Mouse (Mus musculus): ENCODE data around the gene Pgs1. TPM values are rescaled to one million over a fixed set of nuclear protein-coding genes. Genes with fewer than 3 reads are reported as not detected.

The Pgs1 gene
- polyA plus RNA-seq, 1 experiment from 2014 or later: 43.1 TPM

DNA sequence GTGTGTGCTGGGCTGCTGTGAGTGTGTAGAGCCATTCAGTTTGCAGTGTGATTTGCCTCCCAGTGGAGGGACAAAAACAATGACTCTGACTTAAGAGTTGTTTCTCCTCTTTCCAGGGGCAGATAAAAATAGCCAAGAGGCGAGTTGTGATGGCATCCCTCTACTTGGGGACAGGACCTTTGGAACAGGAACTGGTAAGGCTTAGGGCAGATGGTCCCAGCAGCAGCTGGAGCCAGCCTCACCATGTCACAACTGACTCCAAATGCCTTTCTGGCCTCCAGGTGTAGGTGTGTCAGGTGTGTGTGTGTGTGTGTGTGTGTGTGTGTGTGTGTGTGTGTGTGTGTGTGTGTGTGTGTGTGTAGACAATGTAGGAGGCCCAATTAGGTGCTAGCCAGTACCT lies 14.0 kb downstream of the Pgs1 start:
- no peak overlapping the region for H3K9ac ChIP-seq (ENCODE audit: low read length)
- 52% methylated on average over 1 of the region's 1 CpGs for WGBS
- H3K27me3 ChIP-seq (replicated peaks; ENCODE audit: control insufficient read depth, insufficient read depth, low read length): no peaks in the 10 kb centered on the region
- ATAC-seq (no peak), DNase-seq (ENCODE audit: low spot score) (no peak)
- no peak overlapping the region for H3K4me3 ChIP-seq (ENCODE audit: low read depth, low read length)
- H3K9me3 ChIP-seq (replicated peaks; ENCODE audit: control insufficient read depth, low read length): no peaks in the 10 kb centered on the region
- H3K36me3 ChIP-seq (ENCODE audit: control insufficient read depth, insufficient read depth, low read length): peaks cover 57% of the 10 kb centered on the region
- no peak overlapping the region for H3K4me2 ChIP-seq (ENCODE audit: low read length)
- H3K4me1 ChIP-seq (ENCODE audit: control insufficient read depth, insufficient read depth, low read length): no peaks in the 10 kb centered on the region
- H3K27ac ChIP-seq (ENCODE audit: low read depth, low read length): no peak overlapping the region

DNA sequence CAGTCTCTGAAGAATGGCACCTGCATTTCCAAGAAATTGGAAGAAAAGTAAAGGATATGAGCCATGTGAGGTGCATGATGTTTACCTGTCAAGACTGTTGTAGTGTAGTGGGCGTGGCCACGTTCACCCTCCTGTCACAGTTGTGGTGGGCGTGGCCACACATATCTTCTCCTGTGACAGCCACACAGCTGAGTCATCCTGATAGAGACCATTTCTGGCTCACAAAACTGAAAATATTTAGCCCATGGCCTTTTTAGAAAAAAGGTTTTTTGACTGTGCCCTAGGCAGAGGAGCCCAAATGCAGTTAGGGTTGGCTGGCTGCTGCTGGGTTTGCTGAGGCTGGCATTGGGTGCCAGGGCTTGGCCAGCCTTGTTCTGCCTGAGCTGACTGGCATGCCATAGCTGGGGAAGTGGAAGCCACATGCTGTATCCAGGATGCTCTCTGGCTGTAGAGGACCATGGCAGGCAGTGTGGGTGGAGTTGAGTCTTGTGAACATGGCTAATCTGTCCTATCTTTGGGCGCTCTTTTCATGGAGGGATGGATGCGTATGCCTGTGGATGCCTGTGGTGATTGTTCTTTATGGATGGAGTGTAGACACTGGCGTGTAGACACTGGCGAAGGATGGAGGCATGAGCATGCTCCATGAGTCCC lies 14.6 kb downstream of the Pgs1 start:
- H3K36me3 ChIP-seq (ENCODE audit: control insufficient read depth, insufficient read depth, low read length): peaks cover 63% of the 10 kb centered on the region
- no peak overlapping the region for H3K9ac ChIP-seq (ENCODE audit: low read length)
- H3K4me2 ChIP-seq (ENCODE audit: low read length): no peak overlapping the region
- ATAC-seq (no peak), DNase-seq (ENCODE audit: low spot score) (no peak)
- no peaks in the 10 kb centered on the region for H3K4me1 ChIP-seq (ENCODE audit: control insufficient read depth, insufficient read depth, low read length)
- H3K4me3 ChIP-seq (ENCODE audit: low read depth, low read length): no peak overlapping the region
- no peaks in the 10 kb centered on the region for H3K27me3 ChIP-seq (replicated peaks; ENCODE audit: control insufficient read depth, insufficient read depth, low read length)
- WGBS: 92% methylated on average over 7 of the region's 7 CpGs
- no peak overlapping the region for H3K27ac ChIP-seq (ENCODE audit: low read depth, low read length)
- H3K9me3 ChIP-seq (replicated peaks; ENCODE audit: control insufficient read depth, low read length): no peaks in the 10 kb centered on the region

DNA sequence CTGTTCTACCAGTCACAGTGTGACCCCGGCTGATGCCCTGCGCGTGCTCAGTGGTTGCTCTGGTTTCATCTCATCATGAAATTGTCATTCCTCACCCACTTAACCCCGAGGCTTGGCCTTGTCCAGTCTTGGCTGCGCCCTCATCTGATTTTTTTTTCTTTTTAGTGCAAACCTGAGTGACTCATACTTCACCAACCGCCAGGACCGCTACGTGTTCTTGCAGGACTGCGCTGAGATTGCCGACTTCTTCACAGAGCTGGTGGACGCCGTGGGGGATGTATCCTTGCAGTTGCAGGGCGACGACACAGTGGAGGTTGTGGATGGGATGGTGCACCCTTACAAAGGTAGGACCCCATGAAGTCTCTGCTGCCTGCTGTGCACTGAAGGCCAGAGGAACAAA lies 17.1 kb downstream of the Pgs1 start:
- WGBS: 98% methylated on average over 14 of the region's 14 CpGs
- no peaks in the 10 kb centered on the region for H3K9me3 ChIP-seq (replicated peaks; ENCODE audit: control insufficient read depth, low read length)
- no peak overlapping the region for H3K4me2 ChIP-seq (ENCODE audit: low read length)
- ATAC-seq (no peak), DNase-seq (ENCODE audit: low spot score) (no peak)
- H3K9ac ChIP-seq (ENCODE audit: low read length): no peak overlapping the region
- H3K27me3 ChIP-seq (replicated peaks; ENCODE audit: control insufficient read depth, insufficient read depth, low read length): no peaks in the 10 kb centered on the region
- H3K36me3 ChIP-seq (ENCODE audit: control insufficient read depth, insufficient read depth, low read length): peaks cover 75% of the 10 kb centered on the region
- no peak overlapping the region for H3K4me3 ChIP-seq (ENCODE audit: low read depth, low read length)
- no peak overlapping the region for H3K27ac ChIP-seq (ENCODE audit: low read depth, low read length)
- H3K4me1 ChIP-seq (ENCODE audit: control insufficient read depth, insufficient read depth, low read length): no peaks in the 10 kb centered on the region

- peaks cover 74% of the 10 kb centered on the region for H3K36me3 ChIP-seq (ENCODE audit: control insufficient read depth, insufficient read depth, low read length)
- no peak overlapping the region for H3K4me3 ChIP-seq (ENCODE audit: low read depth, low read length)
- no peaks in the 10 kb centered on the region for H3K27me3 ChIP-seq (replicated peaks; ENCODE audit: control insufficient read depth, insufficient read depth, low read length)
- ATAC-seq (no peak), DNase-seq (ENCODE audit: low spot score) (no peak)
- WGBS: 81% methylated on average over 5 of the region's 5 CpGs
- H3K4me1 ChIP-seq (ENCODE audit: control insufficient read depth, insufficient read depth, low read length): no peaks in the 10 kb centered on the region
- H3K9me3 ChIP-seq (replicated peaks; ENCODE audit: control insufficient read depth, low read length): no peaks in the 10 kb centered on the region
- H3K9ac ChIP-seq (ENCODE audit: low read length): no peak overlapping the region
- no peak overlapping the region for H3K4me2 ChIP-seq (ENCODE audit: low read length)
- no peak overlapping the region for H3K27ac ChIP-seq (ENCODE audit: low read depth, low read length)
Measured at GRCm38 (mm10) chr11:118003718-118004117, 17.6 kb downstream of the Pgs1 start.

GRCm38 (mm10) chr11:118004217-118004616 lies 18.1 kb downstream of the Pgs1 start:
- 91% methylated on average over 5 of the region's 5 CpGs for WGBS
- no peaks in the 10 kb centered on the region for H3K4me1 ChIP-seq (ENCODE audit: control insufficient read depth, insufficient read depth, low read length)
- H3K9ac ChIP-seq (ENCODE audit: low read length): no peak overlapping the region
- H3K36me3 ChIP-seq (ENCODE audit: control insufficient read depth, insufficient read depth, low read length): peaks cover 70% of the 10 kb centered on the region
- H3K9me3 ChIP-seq (replicated peaks; ENCODE audit: control insufficient read depth, low read length): no peaks in the 10 kb centered on the region
- DNase-seq (ENCODE audit: low spot score) (no peak), ATAC-seq (no peak)
- no peaks in the 10 kb centered on the region for H3K27me3 ChIP-seq (replicated peaks; ENCODE audit: control insufficient read depth, insufficient read depth, low read length)
- no peak overlapping the region for H3K4me2 ChIP-seq (ENCODE audit: low read length)
- no peak overlapping the region for H3K27ac ChIP-seq (ENCODE audit: low read depth, low read length)
- H3K4me3 ChIP-seq (ENCODE audit: low read depth, low read length): no peak overlapping the region

GRCm38 (mm10) chr11:118007460-118008143 lies 21.5 kb downstream of the Pgs1 start:
- no peaks in the 10 kb centered on the region for H3K27me3 ChIP-seq (replicated peaks; ENCODE audit: control insufficient read depth, insufficient read depth, low read length)
- DNase-seq (ENCODE audit: low spot score): no peak
- WGBS: 76% methylated on average over 8 of the region's 8 CpGs

GRCm38 (mm10) chr11:118008144-118008805 lies 22.2 kb downstream of the Pgs1 start:
- H3K27me3 ChIP-seq (replicated peaks; ENCODE audit: control insufficient read depth, insufficient read depth, low read length): no peaks in the 10 kb centered on the region
- no peak overlapping the region for H3K9ac ChIP-seq (ENCODE audit: low read length)
- H3K4me3 ChIP-seq (ENCODE audit: low read depth, low read length): no peak overlapping the region
- H3K4me2 ChIP-seq (ENCODE audit: low read length): no peak overlapping the region
- WGBS: 77% methylated on average over 5 of the region's 5 CpGs
- no peaks in the 10 kb centered on the region for H3K4me1 ChIP-seq (ENCODE audit: control insufficient read depth, insufficient read depth, low read length)
- peaks cover 41% of the 10 kb centered on the region for H3K36me3 ChIP-seq (ENCODE audit: control insufficient read depth, insufficient read depth, low read length)
- H3K27ac ChIP-seq (ENCODE audit: low read depth, low read length): no peak overlapping the region
- DNase-seq (ENCODE audit: low spot score) (no peak), ATAC-seq (no peak)
- H3K9me3 ChIP-seq (replicated peaks; ENCODE audit: control insufficient read depth, low read length): no peaks in the 10 kb centered on the region

More at GRCm38 (mm10) chr11:118007460-118008143, 21.5 kb downstream of the Pgs1 start:
- Histone ChIP-seq H3K4me1 (ENCODE audit: control insufficient read depth, insufficient read depth, low read length) (no peaks in the 10 kb centered on the region), H3K4me2 (ENCODE audit: low read length) (no peak overlapping the region), H3K9ac (ENCODE audit: low read length) (no peak overlapping the region), H3K27ac (ENCODE audit: low read depth, low read length) (no peak overlapping the region), H3K4me3 (ENCODE audit: low read depth, low read length) (no peak overlapping the region), H3K36me3 (ENCODE audit: control insufficient read depth, insufficient read depth, low read length) (peaks cover 43% of the 10 kb centered on the region), H3K9me3 (replicated peaks; ENCODE audit: control insufficient read depth, low read length) (no peaks in the 10 kb centered on the region)
- ATAC-seq: no peak

DNA sequence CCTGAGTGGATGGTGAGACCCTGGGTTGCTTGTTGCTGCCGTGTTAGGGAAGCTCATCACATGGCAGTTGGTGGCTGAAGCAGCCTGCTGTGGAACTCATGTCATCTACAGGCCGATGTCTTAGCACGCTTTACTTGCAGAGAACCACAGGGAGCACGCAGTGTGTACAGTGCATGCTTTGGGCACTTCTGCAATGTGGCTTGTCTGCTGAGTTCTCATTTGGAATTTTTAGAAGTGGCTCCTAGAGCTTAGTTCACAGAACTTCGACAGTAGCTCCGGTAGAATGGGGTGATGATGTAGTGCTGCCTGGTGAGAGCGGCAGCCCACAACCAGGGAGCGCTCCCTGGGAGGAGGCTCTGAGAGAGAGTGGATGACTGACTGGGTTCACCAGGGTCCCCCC lies 22.8 kb downstream of the Pgs1 start:
- WGBS: 87% methylated on average over 8 of the region's 8 CpGs
- ATAC-seq (no peak), DNase-seq (ENCODE audit: low spot score) (no peak)
- no peak overlapping the region for H3K4me3 ChIP-seq (ENCODE audit: low read depth, low read length)
- H3K36me3 ChIP-seq (ENCODE audit: control insufficient read depth, insufficient read depth, low read length): peaks cover 36% of the 10 kb centered on the region
- no peaks in the 10 kb centered on the region for H3K27me3 ChIP-seq (replicated peaks; ENCODE audit: control insufficient read depth, insufficient read depth, low read length)
- H3K27ac ChIP-seq (ENCODE audit: low read depth, low read length): no peak overlapping the region
- no peak overlapping the region for H3K9ac ChIP-seq (ENCODE audit: low read length)
- H3K9me3 ChIP-seq (replicated peaks; ENCODE audit: control insufficient read depth, low read length): no peaks in the 10 kb centered on the region
- H3K4me2 ChIP-seq (ENCODE audit: low read length): no peak overlapping the region
- H3K4me1 ChIP-seq (ENCODE audit: control insufficient read depth, insufficient read depth, low read length): no peaks in the 10 kb centered on the region
